ENCODE assay signal across 8 mouse cellular contexts in genomic region chr13:13784420-13784936, GRCm38 (mm10). TPM values are rescaled to one million over a fixed set of nuclear protein-coding genes. Genes with fewer than 3 reads are reported as not detected.
DNase-seq lines count a peak whose midpoint lies in the region; ATAC-seq lines count a peak whose summit lies in the region.

No protein-coding gene starts in this region.

- H3K4me2 ChIP-seq in kidney, embryonic 16.5 days (replicated peaks; ENCODE audit: low read depth, low read length): peak overlapping the region; percentile 96
- H3K4me2 ChIP-seq in forebrain, embryonic 15.5 days (replicated peaks): peak overlapping the region; percentile 89
- H3K4me2 ChIP-seq in liver, embryonic 15.5 days: peak overlapping the region; percentile 71

- H3K4me1 ChIP-seq in kidney, embryonic 16.5 days (ENCODE audit: insufficient read depth, low read length): peaks cover 17% of the 10 kb centered on the region
- H3K4me1 ChIP-seq in forebrain, embryonic 15.5 days: peaks cover 20% of the 10 kb centered on the region
- H3K4me1 ChIP-seq in liver, embryonic 15.5 days (replicated peaks): peaks cover 16% of the 10 kb centered on the region

- H3K36me3 ChIP-seq in kidney, embryonic 16.5 days (ENCODE audit: insufficient read depth, low read length): no peaks in the 10 kb centered on the region
- no peaks in the 10 kb centered on the region for H3K36me3 ChIP-seq in forebrain, embryonic 15.5 days
- no peaks in the 10 kb centered on the region for H3K36me3 ChIP-seq in liver, embryonic 15.5 days (replicated peaks)

- H3K27ac ChIP-seq in kidney, embryonic 16.5 days (ENCODE audit: low read length): no peak overlapping the region
- no peak overlapping the region for H3K27ac ChIP-seq in forebrain, embryonic 15.5 days (replicated peaks)
- no peak overlapping the region for H3K27ac ChIP-seq in liver, embryonic 15.5 days (replicated peaks)

- ATAC-seq in kidney, embryonic 16.5 days (ENCODE audit: low FRiP score, low TSS enrichment): peak; percentile 72
- peak; percentile 10 for ATAC-seq in activated CD4-positive, CD25-positive, alpha-beta regulatory T cell, adult 4 months
- peak; percentile 75 for ATAC-seq in forebrain, embryonic 15.5 days (replicated peaks)
- peak; percentile 22; the same call in 1 of the 2 replicates for ATAC-seq in liver, embryonic 15.5 days (ENCODE audit: insufficient read depth)

- peak overlapping the region; percentile 35; the same call in 1 of the 2 replicates for H3K9ac ChIP-seq in kidney, embryonic 16.5 days (replicated peaks; ENCODE audit: low read length)
- peak overlapping the region; percentile 59 for H3K9ac ChIP-seq in forebrain, embryonic 15.5 days (replicated peaks)
- H3K9ac ChIP-seq in liver, embryonic 15.5 days: no peak overlapping the region

- DNase-seq in kidney, postnatal 10 days: no peak
- DNase-seq in natural killer cell, adult 2 months (ENCODE audit: low spot score in 2 of 2): no peak
- no peak for DNase-seq in right cerebral cortex, adult 18-20 months
- DNase-seq in thymus, postnatal 36 days: no peak

- H3K27me3 ChIP-seq in kidney, embryonic 16.5 days (ENCODE audit: insufficient read depth, low read length): peaks cover 38% of the 10 kb centered on the region
- H3K27me3 ChIP-seq in forebrain, embryonic 15.5 days: peaks cover 4% of the 10 kb centered on the region; the same call in 1 of the 2 replicates
- peaks cover 56% of the 10 kb centered on the region for H3K27me3 ChIP-seq in liver, embryonic 15.5 days

- H3K9me3 ChIP-seq in kidney, embryonic 16.5 days (ENCODE audit: low read length): no peaks in the 10 kb centered on the region
- H3K9me3 ChIP-seq in forebrain, embryonic 15.5 days: no peaks in the 10 kb centered on the region
- no peaks in the 10 kb centered on the region for H3K9me3 ChIP-seq in liver, embryonic 15.5 days (replicated peaks)

- 2% methylated on average over 46 of the region's 59 CpGs for WGBS in kidney, embryonic 16.5 days
- 1% methylated on average over 57 of the region's 59 CpGs for WGBS in forebrain, embryonic 15.5 days
- WGBS in liver, embryonic 15.5 days (ENCODE audit: insufficient replicate concordance): 2% methylated on average over 59 of the region's 59 CpGs

- peak overlapping the region; percentile 59 for H3K4me3 ChIP-seq in kidney, embryonic 16.5 days (ENCODE audit: low read length)
- peak overlapping the region; percentile 64 for H3K4me3 ChIP-seq in forebrain, embryonic 15.5 days
- H3K4me3 ChIP-seq in liver, embryonic 15.5 days (replicated peaks): peak overlapping the region; percentile 44

RNA-seq across cellular contexts. Expression of gene Gng4, which starts 0.6 kb away (rescaled TPM):
- 0.51 and 0.70 TPM in 2 replicates for polyA plus RNA-seq in kidney, embryonic 16.5 days (2015; fragmentation: Nextera tagmentation; extraction: Ambion mirVana)
- polyA plus RNA-seq in activated CD4-positive, CD25-positive, alpha-beta regulatory T cell, adult 4 months (2017; shearing (Covaris generic)): under 1 TPM in 1 of 2 experiments, not detected in 1; 0.53 TPM
- polyA plus RNA-seq in forebrain, embryonic 15.5 days (2015; fragmentation: Nextera tagmentation; extraction: Ambion mirVana): 21.9 and 24.4 TPM in 2 replicates
- polyA plus RNA-seq in liver, embryonic 15.5 days (2015; fragmentation: Nextera tagmentation; extraction: Ambion mirVana): 0.02 and 0.03 TPM in 2 replicates

Comparison
In these comparisons a context has a peak if more than half of its experiments do, and no peak if none do; other contexts are left out.
1. ATAC-seq: peak in every context shown above with its lines; median percentile 75 in forebrain, embryonic 15.5 days; 72 in kidney, embryonic 16.5 days; 22 in liver, embryonic 15.5 days; 10 in activated CD4-positive, CD25-positive, alpha-beta regulatory T cell, adult 4 months.
2. RNA of gene Gng4, which starts 0.6 kb away (polyA plus RNA-seq): 21.9 to 24.4 TPM in forebrain, embryonic 15.5 days; 0.51 to 0.70 TPM in kidney, embryonic 16.5 days, 0.53 TPM in activated CD4-positive, CD25-positive, alpha-beta regulatory T cell, adult 4 months and 0.02 to 0.03 TPM in liver, embryonic 15.5 days; every median in the first group is over 10 times any median in the second.
3. Peak in every context shown above with its lines, with median percentiles within 50 percentile points of each other: H3K4me2 ChIP-seq and H3K4me3 ChIP-seq.